Comparison of ENCODE assay signal across 8 mouse cellular contexts in the genomic region with DNA sequence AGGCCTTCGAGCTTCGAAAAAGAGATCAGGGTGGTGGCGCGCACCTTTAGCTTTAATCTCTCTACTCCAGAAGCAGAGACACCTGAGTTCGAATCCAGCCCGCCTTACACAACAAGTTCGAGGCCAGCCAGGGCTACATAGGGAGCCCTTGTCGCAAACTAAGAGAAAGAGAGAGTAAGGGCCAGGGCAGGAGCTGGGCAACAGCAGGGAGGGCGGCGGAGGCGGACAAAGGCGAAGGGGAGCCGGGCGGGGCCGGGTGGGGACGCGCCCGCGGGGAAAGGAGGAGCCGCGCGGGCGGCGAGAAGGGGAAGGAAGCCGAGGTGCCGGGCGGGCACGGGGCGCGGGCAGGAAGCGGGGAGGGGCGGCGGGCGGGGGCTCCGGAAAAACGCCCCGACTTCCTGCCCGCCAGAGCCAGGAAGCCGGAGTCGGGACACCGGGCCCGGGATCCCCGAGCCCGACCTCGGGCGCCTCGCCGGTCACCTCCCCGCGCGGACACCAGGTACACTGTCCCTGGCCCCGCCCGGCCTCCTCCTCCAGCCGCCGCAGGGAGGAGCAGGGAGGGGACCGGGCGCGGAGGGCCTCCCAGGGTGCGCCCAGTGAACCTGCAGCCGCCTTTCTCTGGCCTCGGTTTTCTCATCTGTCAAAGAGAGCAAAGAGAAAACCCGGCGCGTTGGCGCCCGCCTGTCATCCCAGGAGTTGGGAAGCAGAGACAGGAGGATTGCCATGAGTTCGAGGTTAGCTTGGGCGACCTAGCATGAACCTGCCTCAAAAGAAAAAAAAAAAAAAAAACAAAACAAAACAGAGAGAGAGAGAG. TPM values are rescaled to one million over a fixed set of nuclear protein-coding genes. Genes with fewer than 3 reads are reported as not detected.
DNase-seq lines count a peak whose midpoint lies in the region; ATAC-seq and TF ChIP-seq lines count a peak whose summit lies in the region.

A gene (plus strand): TSS at position 283 of the 814 bp plus-strand sequence.

- peaks cover 59% of the 10 kb centered on the region for H3K4me1 ChIP-seq in G1E (ENCODE audit: insufficient read depth, low read depth, low read length)
- no peaks in the 10 kb centered on the region for H3K4me1 ChIP-seq in brown adipose tissue, adult 24 weeks (ENCODE audit: control insufficient read depth, insufficient read depth, insufficient read length, low read length)
- peaks cover 37% of the 10 kb centered on the region for H3K4me1 ChIP-seq in forebrain, embryonic 12.5 days

- H3K9me3 ChIP-seq in G1E (replicated peaks): no peaks in the 10 kb centered on the region
- H3K9me3 ChIP-seq in forebrain, embryonic 12.5 days: no peaks in the 10 kb centered on the region

- H3K9ac ChIP-seq in forebrain, embryonic 12.5 days: peak within 1 kb of the TSS; percentile 77

- WGBS in forebrain, embryonic 12.5 days: 10% methylated on average over 41 of the region's 68 CpGs

- ATAC-seq in G1E (ENCODE audit: extremely low read depth, insufficient number of reproducible peaks, low FRiP score, poor library complexity, severe bottlenecking): no peak
- no peak for ATAC-seq in forebrain, embryonic 12.5 days (ENCODE audit: low FRiP score)

- no peak for TF ChIP-seq CTCF in G1E (IDR thresholded peaks at IDR 0.05; ENCODE audit: low read depth, low read length)

- intact Hi-C loops in heart, postnatal 36 days (cut with DNase I): loop anchor here (5.0 kb wide), 1 partner anchor 169 kb away; a partner anchor contains a TSS

- peak; percentile 75 for DNase-seq in G1E (ENCODE audit: low spot score)
- peak; percentile 71 to 81 for DNase-seq in heart, postnatal 36 days
- DNase-seq in layer of hippocampus, postnatal 10 days (ENCODE audit: low spot score in 2 of 2): peak in 1 of 2 experiments; percentile 45
- DNase-seq in lung, postnatal 10 days: peak; percentile 83
- peak; percentile 55 for DNase-seq in ovary, postnatal 14 days (ENCODE audit: low spot score)
- DNase-seq in urinary bladder, adult 2 months (ENCODE audit: low spot score): peak; percentile 64

- peak within 1 kb of the TSS; percentile 86 for H3K4me2 ChIP-seq in forebrain, embryonic 12.5 days

- peak within 1 kb of the TSS; percentile 78 for H3K4me3 ChIP-seq in G1E (ENCODE audit: low read depth, low read length)
- peak within 1 kb of the TSS; percentile 86 for H3K4me3 ChIP-seq in brown adipose tissue, adult 24 weeks (ENCODE audit: insufficient read depth, low read depth, low read length)
- peak within 1 kb of the TSS; percentile 66 for H3K4me3 ChIP-seq in forebrain, embryonic 12.5 days (replicated peaks)

- H3K27me3 ChIP-seq in G1E (ENCODE audit: insufficient read depth, low read length): peaks cover 2% of the 10 kb centered on the region; the same call in 1 of the 2 replicates
- no peaks in the 10 kb centered on the region for H3K27me3 ChIP-seq in forebrain, embryonic 12.5 days

- H3K36me3 ChIP-seq in G1E (replicated peaks): peaks cover 29% of the 10 kb centered on the region
- peaks cover 2% of the 10 kb centered on the region; the same call in 1 of the 2 replicates for H3K36me3 ChIP-seq in forebrain, embryonic 12.5 days (replicated peaks)

- peak within 1 kb of the TSS; percentile 96 for H3K27ac ChIP-seq in brown adipose tissue, adult 24 weeks (replicated peaks; ENCODE audit: low read depth, low read length)
- H3K27ac ChIP-seq in forebrain, embryonic 12.5 days: peak within 1 kb of the TSS; percentile 76

RNA-seq across cellular contexts. Expression of the gene that starts here (rescaled TPM):
- total RNA-seq in G1E (2014; fragmentation: Nextera tagmentation) (97.4 and 107 TPM in 2 replicates), G1E (2017) (38.3 and 48.2 TPM in 2 replicates)
- polyA plus RNA-seq in G1E (2012): 365 and 371 TPM in 2 replicates
- 26.1 and 28.4 TPM in 2 replicates for polyA plus RNA-seq in brown adipose tissue, adult 24 weeks (2012; ENCODE audit: insufficient read depth, insufficient read length, missing spikeins)
- polyA plus RNA-seq in forebrain, embryonic 12.5 days (2016; fragmentation: Nextera tagmentation; extraction: Ambion mirVana): 68.3 and 73.5 TPM in 2 replicates
- total RNA-seq in heart, postnatal 36 days (2021): 10 to 100 TPM; 48.8 to 52.8 TPM
- total RNA-seq in layer of hippocampus, postnatal 10 days (2021): 10 to 100 TPM; 83.0 to 97.9 TPM
- 174 and 180 TPM in 2 replicates for polyA plus RNA-seq in urinary bladder, adult 2 months (2012; rRNA removed)
